Mouse (Mus musculus) hematopoietic stem cell, adult 5-6 weeks (primary cell): ENCODE results near the gene Lce1b. TPM values are rescaled to one million over a fixed set of nuclear protein-coding genes. Genes with fewer than 3 reads are reported as not detected.

Experiments
- ATAC-seq, 2 experiments: fragments of 125-278 bp in 1 of 2; replicated peaks in 1 of 2; 2 replicates each; pipeline ENCODE4 v1.8.0; 2016 to 2017; ENCODE audit warnings: inconsistent platforms in 2 of 2, mild to moderate bottlenecking in 2 of 2, moderate number of reproducible peaks in 2 of 2, low read depth in 1 of 2, moderate TSS enrichment in 1 of 2; ENCODE audit not compliant: low FRiP score in 2 of 2, poor library complexity in 2 of 2, severe bottlenecking in 2 of 2, insufficient read depth in 1 of 2, low TSS enrichment in 1 of 2
- total RNA-seq: library from RNA; stranded (forward); fragments of 172-1452, 232-1000 nt; gene quantifications from 2 replicates; pipeline ENCODE4 v1.2.3, GENCODE M21; 2017

Lce1b gene
- total RNA-seq = not detected in 2 replicates

- ATAC-seq = no peak
Observed at GRCm38 (mm10) chr3:92656826-92657225, at the start of gene Lce1b. Lce1b (minus strand) TSS chr3:92656926.

- ATAC-seq = no peak
Observed at GRCm38 (mm10) chr3:92694613-92695012, 37.9 kb upstream of the Lce1b start.

- ATAC-seq = no peak
Observed at GRCm38 (mm10) chr3:92691688-92692087, 35.0 kb upstream of the Lce1b start.

- peak in 1 of 2 experiments; percentile 58; a peak in 2 of 4 replicates for ATAC-seq
Observed at GRCm38 (mm10) chr3:92689154-92689553, 32.4 kb upstream of the Lce1b start.

GRCm38 (mm10) chr3:92687110-92687509 is 30.4 kb upstream of the Lce1b start, which contains the start of gene Lce1d:
Lce1d (minus strand) TSS chr3:92687210.
- no peak for ATAC-seq

- ATAC-seq = no peak
Observed at GRCm38 (mm10) chr3:92678947-92679346, 22.2 kb upstream of the Lce1b start, which contains the start of gene Lce1c. Lce1c (plus strand) TSS chr3:92679247.

GRCm38 (mm10) chr3:92670215-92670614 is 13.5 kb upstream of the Lce1b start, which contains the start of gene Lce1a2:
Lce1a2 (minus strand) TSS chr3:92670315.
- no peak for ATAC-seq

- no peak for ATAC-seq
Observed at GRCm38 (mm10) chr3:92648207-92648606, 8.5 kb downstream of the Lce1b start, which contains the start of gene Lce1a1. Lce1a1 (minus strand) TSS chr3:92648307.

GRCm38 (mm10) chr3:92639854-92640253 is 16.9 kb downstream of the Lce1b start:
- no peak for ATAC-seq

GRCm38 (mm10) chr3:92638653-92638991 is 18.1 kb downstream of the Lce1b start:
- no peak for ATAC-seq

- no peak for ATAC-seq
Observed at GRCm38 (mm10) chr3:92637745-92638652, 18.7 kb downstream of the Lce1b start.

GRCm38 (mm10) chr3:92621560-92621959 is 35.2 kb downstream of the Lce1b start, which contains the start of gene Lce6a:
Lce6a (minus strand) TSS chr3:92621660.
- ATAC-seq = no peak

GRCm38 (mm10) chr3:92609804-92610203 is 46.9 kb downstream of the Lce1b start:
- ATAC-seq = no peak

- ATAC-seq = no peak
Observed at GRCm38 (mm10) chr3:92607392-92607791, 49.3 kb downstream of the Lce1b start, which contains the start of gene 2210017I01Rik. 2210017I01Rik (minus strand) TSS chr3:92607492.

Other genes starting within 250 kb of the Lce1b start
- not detected in 2 replicates for gene Sprr2i, start 248.9 kb downstream of the Lce1b start, total RNA-seq
- gene Sprr2j-ps, start 238.8 kb downstream of the Lce1b start, total RNA-seq = not detected in 2 replicates
- gene Gm9774, start 227.5 kb downstream of the Lce1b start, total RNA-seq = 1.0 and 1.6 TPM in 2 replicates
- not detected in 2 replicates for gene Sprr2k, start 224.3 kb downstream of the Lce1b start, total RNA-seq
- gene Sprr1b, start 218.1 kb downstream of the Lce1b start, total RNA-seq = not detected in 2 replicates
- gene Sprr3, start 198.2 kb downstream of the Lce1b start, total RNA-seq = not detected in 2 replicates
- not detected in 2 replicates for gene Sprr1a, start 171.0 kb downstream of the Lce1b start, total RNA-seq
- gene Sprr4, start 156.4 kb downstream of the Lce1b start, total RNA-seq = not detected in 2 replicates
- gene 2310046K23Rik, start 122.4 kb downstream of the Lce1b start, total RNA-seq = not detected in 2 replicates
- gene Ivl, start 83.2 kb downstream of the Lce1b start, total RNA-seq = not detected in 2 replicates
- gene Smcp, start 67.9 kb downstream of the Lce1b start, total RNA-seq = not detected in 2 replicates
- gene 2210017I01Rik, start 49.4 kb downstream of the Lce1b start, total RNA-seq = not detected in 2 replicates
- not detected in 2 replicates for gene Lce6a, start 35.3 kb downstream of the Lce1b start, total RNA-seq
- not detected in 2 replicates for gene Lce1a1, start 8.6 kb downstream of the Lce1b start, total RNA-seq
- gene Lce1a2, start 13.4 kb upstream of the Lce1b start, total RNA-seq = not detected in 2 replicates
- not detected in 2 replicates for gene Lce1c, start 22.3 kb upstream of the Lce1b start, total RNA-seq
- not detected in 2 replicates for gene Lce1d, start 30.3 kb upstream of the Lce1b start, total RNA-seq
- not detected in 2 replicates for gene Lce1e, start 52.1 kb upstream of the Lce1b start, total RNA-seq
- not detected in 2 replicates for gene Lce1f, start 63.4 kb upstream of the Lce1b start, total RNA-seq
- gene Gm38119, start 82.2 kb upstream of the Lce1b start, total RNA-seq = not detected in 2 replicates
- gene Lce1g, start 95.4 kb upstream of the Lce1b start, total RNA-seq = not detected in 2 replicates
- not detected in 2 replicates for gene Lce1h, start 108.1 kb upstream of the Lce1b start, total RNA-seq
- gene Lce1i, start 122.0 kb upstream of the Lce1b start, total RNA-seq = not detected in 2 replicates
- gene Lce1j, start 133.6 kb upstream of the Lce1b start, total RNA-seq = not detected in 2 replicates
- gene Lce1k, start 151.0 kb upstream of the Lce1b start, total RNA-seq = not detected in 2 replicates
- not detected in 2 replicates for gene Kprp, start 170.3 kb upstream of the Lce1b start, total RNA-seq
- gene Lce1l, start 194.4 kb upstream of the Lce1b start, total RNA-seq = not detected in 2 replicates
- not detected in 2 replicates for gene 2310050C09Rik, start 213.3 kb upstream of the Lce1b start, total RNA-seq